Mouse (Mus musculus): ENCODE results near the gene Zc3h10.

GRCm38 (mm10) chr10:128522351-128522750, 25.2 kb downstream of the Zc3h10 start:
- TF ChIP-seq EP300 (optimal IDR thresholded peaks at IDR 0.05) (no peak), CTCF (IDR thresholded peaks at IDR 0.05; ENCODE audit: low read depth) (no peak)

Data from stomach, postnatal 0 days (tissue).